ENCODE assay signal across 14 mouse cellular contexts in the genomic region with DNA sequence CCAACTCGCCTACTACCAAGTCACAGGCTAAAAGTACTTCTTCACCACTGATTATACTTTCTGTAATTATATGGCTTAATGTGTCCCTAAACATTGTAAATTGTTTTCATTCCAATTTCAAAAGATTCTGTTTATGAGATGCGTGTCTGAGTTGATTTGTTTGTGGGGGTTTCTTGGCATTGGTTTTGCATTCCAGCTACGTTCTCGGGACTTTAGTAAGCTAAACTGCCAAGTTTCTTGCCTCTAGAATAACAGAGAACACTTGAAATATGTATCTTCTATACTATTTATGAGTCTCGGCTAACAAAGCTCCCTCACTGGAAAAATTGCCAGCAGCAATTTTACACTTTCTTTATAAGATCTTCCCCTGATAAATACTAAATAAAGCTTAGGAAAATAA.
"Had no signal": no experiment of that assay in that cellular context is flagged by ENCODE, and none has a peak within 500 bp of the region (broad histone marks: within the 10 kb centered on the region; RNA-seq: fewer than 3 reads in every experiment).

No protein-coding gene starts in this region.

- H3K36me3 ChIP-seq: limb, embryonic 15.5 days; liver, embryonic 13.5 days; lung, embryonic 15.5 days had no signal

- ATAC-seq: hindbrain, postnatal 0 days; inflammation-experienced regulatory T-cells, adult 6 months; intestine, embryonic 16.5 days had no signal

- H3K9me3 ChIP-seq: limb, embryonic 15.5 days; liver, embryonic 13.5 days; lung, embryonic 15.5 days had no signal

- H3K4me2 ChIP-seq: limb, embryonic 15.5 days; liver, embryonic 13.5 days; lung, embryonic 15.5 days; midbrain, embryonic 11.5 days had no signal

- DNase-seq: kidney, adult 18-20 months; kidney, postnatal 14 days; layer of hippocampus, adult 9-11 months; liver, embryonic 13.5 days; lung, postnatal 36 days; midbrain, embryonic 14.5 days; thymus, postnatal 25 days had no signal

- H3K4me1 ChIP-seq: limb, embryonic 15.5 days; liver, embryonic 13.5 days; lung, embryonic 15.5 days had no signal

- H3K27ac ChIP-seq: hindbrain, postnatal 0 days; layer of hippocampus, adult 2 months; limb, embryonic 15.5 days; liver, embryonic 13.5 days; lung, embryonic 15.5 days had no signal

- H3K9ac ChIP-seq: limb, embryonic 15.5 days; liver, embryonic 13.5 days; lung, embryonic 15.5 days had no signal

- H3K27me3 ChIP-seq: limb, embryonic 15.5 days; liver, embryonic 13.5 days; lung, embryonic 15.5 days had no signal

- H3K4me3 ChIP-seq: layer of hippocampus, adult 2 months; limb, embryonic 15.5 days; liver, embryonic 13.5 days; lung, embryonic 15.5 days had no signal
